Mouse (Mus musculus): ENCODE results near the gene Nr1h2.

- no peak for TF ChIP-seq CTCF (IDR thresholded peaks at IDR 0.05; ENCODE audit: low read depth, low read length)
- TF ChIP-seq TAL1 (conservative IDR thresholded peaks at IDR 0.05; ENCODE audit: low read depth, low read length) = no peak
These were observed 32.0 kb downstream of the Nr1h2 start for GRCm38 (mm10) chr7:44521710-44522109.

Measured in G1E (cell line).